Mouse (Mus musculus): ENCODE measurements at regions not wholly inside any gene's neighbourhood (a gene's known extent, or its start where the extent isn't known, plus 50 kb on each side); places are given as distances from the start of the nearest gene placed in this dataset.

GRCm38 (mm10) chr13:97371200-97371599, 130.3 kb downstream of the Enc1 start:
- Histone ChIP-seq H3K79me2 (ENCODE audit: control insufficient read depth, insufficient read depth, low read length, poor library complexity) (no peaks in the 10 kb centered on the region), H3K4me3 (ENCODE audit: control insufficient read depth in 1 of 2, insufficient read depth in 1 of 2, low read depth in 2 of 2, low read length in 2 of 2) (no peak overlapping the region), H3K27me3 (ENCODE audit: control insufficient read depth in 1 of 2, insufficient read depth in 2 of 2, low read length in 2 of 2) (no peaks in the 10 kb centered on the region; a peak in 2 of 4 replicates), H3K9me3 (replicated peaks; ENCODE audit: insufficient read depth, low read length) (no peaks in the 10 kb centered on the region), H3K27ac (ENCODE audit: control insufficient read depth, low read depth, low read length) (no peak overlapping the region), H3K9ac (ENCODE audit: control insufficient read depth, low read depth, low read length, poor library complexity, severe bottlenecking) (no peak overlapping the region), H3K36me3 (ENCODE audit: control insufficient read depth in 1 of 2, insufficient read depth in 2 of 2, low read length in 2 of 2) (no peaks in the 10 kb centered on the region), H3K4me1 (ENCODE audit: control insufficient read depth in 1 of 2, insufficient read depth in 2 of 2, low read length in 2 of 2) (no peaks in the 10 kb centered on the region)
- TF ChIP-seq SIN3A (IDR thresholded peaks at IDR 0.05; ENCODE audit: low read length) (no peak), MAFK (IDR thresholded peaks at IDR 0.05; ENCODE audit: borderline replicate concordance, low read depth, low read length) (no peak), HCFC1 (IDR thresholded peaks at IDR 0.05; ENCODE audit: low read depth, low read length) (no peak), BHLHE40 (IDR thresholded peaks at IDR 0.05; ENCODE audit: borderline replicate concordance, low read depth, low read length) (no peak), MEF2A (IDR thresholded peaks at IDR 0.05; ENCODE audit: extremely low read depth, insufficient replicate concordance, low read depth, low read length, poor library complexity, severe bottlenecking) (no peak), GABPA (IDR thresholded peaks at IDR 0.05; ENCODE audit: low read depth, low read length) (no peak), CTCF (IDR thresholded peaks at IDR 0.05 in 2 of 3, conservative IDR thresholded peaks at IDR 0.05 in 1 of 3; ENCODE audit: control insufficient read depth in 1 of 3, insufficient read depth in 1 of 3, low read depth in 2 of 3, low read length in 3 of 3, poor library complexity in 1 of 3, severe bottlenecking in 1 of 3) (no peak), USF1 (IDR thresholded peaks at IDR 0.05; ENCODE audit: low read depth, low read length) (no peak), UBTF (IDR thresholded peaks at IDR 0.05; ENCODE audit: borderline replicate concordance, insufficient read depth, low read depth, low read length) (no peak), ZMIZ1 (IDR thresholded peaks at IDR 0.05; ENCODE audit: low read depth, low read length) (no peak), POLR2AphosphoS2 (IDR thresholded peaks at IDR 0.05; ENCODE audit: low read length) (no peak), GATA1 (IDR thresholded peaks at IDR 0.05; ENCODE audit: low read depth, low read length) (no peak), TBP (IDR thresholded peaks at IDR 0.05; ENCODE audit: low read depth, low read length) (no peak), NELFE (IDR thresholded peaks at IDR 0.05; ENCODE audit: low read depth, low read length) (no peak), USF2 (IDR thresholded peaks at IDR 0.05; ENCODE audit: borderline replicate concordance in 1 of 2, insufficient read depth in 1 of 2, low read depth in 1 of 2, low read length in 2 of 2) (no peak), CHD1 (IDR thresholded peaks at IDR 0.05; ENCODE audit: low read depth, low read length) (no peak)
- DNase-seq (ENCODE audit: low read depth, low spot score): no peak

DNA sequence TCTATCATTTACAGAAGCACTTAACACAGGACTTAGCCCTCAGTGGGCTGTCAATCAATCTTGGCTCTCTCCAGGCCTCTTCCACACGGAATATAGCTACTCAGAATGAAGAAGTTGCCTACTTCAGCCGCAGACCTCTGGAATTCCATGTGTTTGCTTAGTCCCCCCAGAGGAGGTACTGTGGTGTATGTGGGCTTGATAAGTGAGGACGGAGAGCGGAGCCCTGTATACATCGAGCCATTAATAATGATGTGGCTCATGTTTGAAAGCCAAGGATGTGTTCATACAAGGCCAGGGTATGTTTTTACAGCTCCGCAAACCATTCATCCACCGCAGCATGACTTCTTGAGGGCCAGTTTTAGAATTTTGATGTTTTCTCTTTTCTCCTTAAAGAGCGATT, 125.8 kb downstream of the Enc1 start:
- Histone ChIP-seq H3K27ac (ENCODE audit: control insufficient read depth, low read depth, low read length) (no peak overlapping the region), H3K9me3 (replicated peaks; ENCODE audit: insufficient read depth, low read length) (no peaks in the 10 kb centered on the region), H3K9ac (ENCODE audit: control insufficient read depth, low read depth, low read length, poor library complexity, severe bottlenecking) (no peak overlapping the region), H3K4me3 (ENCODE audit: control insufficient read depth in 1 of 2, insufficient read depth in 1 of 2, low read depth in 2 of 2, low read length in 2 of 2) (no peak overlapping the region), H3K4me1 (ENCODE audit: control insufficient read depth in 1 of 2, insufficient read depth in 2 of 2, low read length in 2 of 2) (no peaks in the 10 kb centered on the region), H3K79me2 (ENCODE audit: control insufficient read depth, insufficient read depth, low read length, poor library complexity) (no peaks in the 10 kb centered on the region), H3K27me3 (ENCODE audit: control insufficient read depth in 1 of 2, insufficient read depth in 2 of 2, low read length in 2 of 2) (no peaks in the 10 kb centered on the region; a peak in 1 of 4 replicates), H3K36me3 (ENCODE audit: control insufficient read depth in 1 of 2, insufficient read depth in 2 of 2, low read length in 2 of 2) (no peaks in the 10 kb centered on the region)
- TF ChIP-seq BHLHE40 (IDR thresholded peaks at IDR 0.05; ENCODE audit: borderline replicate concordance, low read depth, low read length) (no peak), ETS1 (IDR thresholded peaks at IDR 0.05; ENCODE audit: low read depth, low read length) (no peak), HCFC1 (IDR thresholded peaks at IDR 0.05; ENCODE audit: low read depth, low read length) (no peak), ZC3H11A (IDR thresholded peaks at IDR 0.05; ENCODE audit: low read depth, low read length) (no peak), MXI1 (IDR thresholded peaks at IDR 0.05; ENCODE audit: low read depth, low read length) (no peak), ZMIZ1 (IDR thresholded peaks at IDR 0.05; ENCODE audit: low read depth, low read length) (no peak), USF1 (IDR thresholded peaks at IDR 0.05; ENCODE audit: low read depth, low read length) (no peak), E2F4 (IDR thresholded peaks at IDR 0.05; ENCODE audit: borderline replicate concordance, low read depth, low read length) (no peak), CHD1 (IDR thresholded peaks at IDR 0.05; ENCODE audit: low read depth, low read length) (no peak), NELFE (IDR thresholded peaks at IDR 0.05; ENCODE audit: low read depth, low read length) (no peak), NRF1 (IDR thresholded peaks at IDR 0.05; ENCODE audit: insufficient read depth, low read depth, low read length, poor library complexity, severe bottlenecking) (no peak), USF2 (IDR thresholded peaks at IDR 0.05; ENCODE audit: borderline replicate concordance in 1 of 2, insufficient read depth in 1 of 2, low read depth in 1 of 2, low read length in 2 of 2) (no peak), ELF1 (IDR thresholded peaks at IDR 0.05; ENCODE audit: low read depth, low read length) (no peak), MYC (IDR thresholded peaks at IDR 0.05; ENCODE audit: low read depth, low read length) (no peak), TCF12 (IDR thresholded peaks at IDR 0.05; ENCODE audit: low read depth, low read length) (no peak)
- no peak for DNase-seq (ENCODE audit: low read depth, low spot score)

Measured in MEL (cell line).